Mouse (Mus musculus) heart, embryonic 15.5 days (tissue): ENCODE data around the gene Vsig2. TPM values are rescaled to one million over a fixed set of nuclear protein-coding genes. Genes with fewer than 3 reads are reported as not detected.

ENCODE experiments used
- ATAC-seq: fragments of 200-750 bp; cut with Nextera tagmentation; replicated peaks from 2 replicates; pipeline ENCODE4 v1.8.0; 2017; ENCODE audit warnings: low read depth, moderate TSS enrichment; ENCODE audit not compliant: insufficient number of reproducible peaks, insufficient read depth, low FRiP score
- H3K27ac ChIP-seq: fragments of 300-500 bp; sonication (generic); 2 replicates; pipeline ENCODE4 v1.5.1; 2015; ENCODE audit warnings: mild to moderate bottlenecking, inconsistent platforms
- H3K27me3 ChIP-seq: fragments of 300-500 bp; sonication (generic); 2 replicates; pipeline ENCODE4 v1.6.1; 2015; ENCODE audit warnings: inconsistent platforms
- H3K36me3 ChIP-seq: fragments of 300-500 bp; sonication (generic); 2 replicates; pipeline ENCODE4 v1.6.1; 2015; ENCODE audit warnings: mild to moderate bottlenecking, inconsistent platforms
- H3K4me1 ChIP-seq: fragments of 300-500 bp; sonication (generic); replicated peaks from 2 replicates; pipeline ENCODE4 v1.6.1; 2015; ENCODE audit warnings: inconsistent platforms
- H3K4me2 ChIP-seq: fragments of 300-500 bp; sonication (generic); 2 replicates; pipeline ENCODE4 v1.6.1; 2015; ENCODE audit warnings: inconsistent platforms, mild to moderate bottlenecking, moderate library complexity
- H3K4me3 ChIP-seq: fragments of 300-500 bp; sonication (generic); 2 replicates; pipeline ENCODE4 v1.5.1; 2015; ENCODE audit warnings: mild to moderate bottlenecking, inconsistent platforms
- H3K9ac ChIP-seq: fragments of 300-500 bp; sonication (generic); 2 replicates; pipeline ENCODE4 v1.6.1; 2015; ENCODE audit warnings: mild to moderate bottlenecking, inconsistent platforms
- H3K9me3 ChIP-seq: fragments of 300-500 bp; sonication (generic); replicated peaks from 2 replicates; pipeline ENCODE4 v1.6.1; 2016; ENCODE audit warnings: inconsistent platforms
- WGBS: fragments of 180-500 bp; shearing (Covaris S2); methylation state at CpG from one replicate; pipeline ENCODE4 v1.1.7; 2015; ENCODE audit warnings: mixed read lengths; 5-methylcytosine and 5-hydroxymethylcytosine counted together
- polyA plus RNA-seq: library from polyadenylated mRNA; unstranded; fragments of >200 nt; fragmentation: Nextera tagmentation; extraction: Ambion mirVana; gene quantifications from 2 replicates; pipeline ENCODE4 v1.2.1, GENCODE M21; 2015

Gene Vsig2
- polyA plus RNA-seq, 1 experiment from 2014 or later = 2.3 TPM

DNA sequence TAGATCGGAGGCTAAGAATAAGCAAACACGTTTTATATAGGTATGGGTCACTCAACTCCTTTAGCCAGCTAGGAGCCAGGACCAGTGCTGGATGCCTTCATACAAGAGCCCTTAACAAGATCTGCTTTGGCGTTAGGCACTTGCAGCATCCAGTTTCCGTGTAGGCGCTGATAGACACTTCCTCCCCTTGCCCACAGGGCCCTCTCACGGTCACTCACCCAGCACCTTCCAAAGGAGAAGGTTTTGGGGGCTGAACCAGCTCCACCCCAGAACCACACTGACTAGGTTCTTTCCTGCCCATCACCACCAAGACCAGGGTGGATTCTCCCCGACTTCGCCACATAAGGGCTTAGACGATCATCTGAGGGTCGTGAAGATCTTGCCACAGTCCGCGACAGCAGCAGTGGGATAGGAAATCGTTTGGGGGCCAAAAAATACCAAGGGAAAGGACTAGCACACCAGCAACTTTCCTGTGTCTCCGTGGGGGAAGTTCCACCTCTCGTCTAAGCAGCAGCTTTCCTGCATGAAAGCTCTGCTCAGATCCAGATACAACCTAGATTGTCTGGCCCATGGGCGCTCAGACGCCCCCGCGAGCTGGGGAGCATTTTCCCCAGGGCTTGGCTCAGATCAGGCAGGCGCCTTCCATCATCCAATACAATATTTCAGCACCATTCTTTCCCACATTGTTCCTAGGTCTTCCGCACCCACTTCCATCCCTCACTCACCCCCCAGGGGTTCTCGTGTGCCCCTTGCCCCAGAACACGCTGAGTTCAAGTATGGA, 12.9 kb downstream of the Vsig2 start:
- ATAC-seq = no peak
- peaks cover 39% of the 10 kb centered on the region for H3K27me3 ChIP-seq
- H3K9ac ChIP-seq = peak overlapping the region; percentile 45
- WGBS = 2% methylated on average over 23 of the region's 23 CpGs
- H3K36me3 ChIP-seq = no peaks in the 10 kb centered on the region
- H3K4me1 ChIP-seq = peaks cover 13% of the 10 kb centered on the region
- peak overlapping the region; percentile 49 for H3K4me3 ChIP-seq
- H3K9me3 ChIP-seq = no peaks in the 10 kb centered on the region
- H3K4me2 ChIP-seq = peak overlapping the region; percentile 92
- H3K27ac ChIP-seq = no peak overlapping the region

- 4% methylated on average over 31 of the region's 31 CpGs for WGBS
- H3K4me1 ChIP-seq = peaks cover 13% of the 10 kb centered on the region
- peaks cover 39% of the 10 kb centered on the region for H3K27me3 ChIP-seq
- H3K9ac ChIP-seq = peak within 1 kb of the TSS; percentile 45
- H3K4me2 ChIP-seq = peak within 1 kb of the TSS; percentile 92
- peak; percentile 91 for ATAC-seq
- no peaks in the 10 kb centered on the region for H3K9me3 ChIP-seq
- no peaks in the 10 kb centered on the region for H3K36me3 ChIP-seq
- H3K27ac ChIP-seq = no peak within 1 kb of the TSS
- H3K4me3 ChIP-seq = peak within 1 kb of the TSS; percentile 49
These were observed 13.7 kb downstream of the Vsig2 start, which contains the start of gene Nrgn for GRCm38 (mm10) chr9:37552536-37553293. Gene Nrgn, minus strand, starts transcription at chr9:37552904.

DNA sequence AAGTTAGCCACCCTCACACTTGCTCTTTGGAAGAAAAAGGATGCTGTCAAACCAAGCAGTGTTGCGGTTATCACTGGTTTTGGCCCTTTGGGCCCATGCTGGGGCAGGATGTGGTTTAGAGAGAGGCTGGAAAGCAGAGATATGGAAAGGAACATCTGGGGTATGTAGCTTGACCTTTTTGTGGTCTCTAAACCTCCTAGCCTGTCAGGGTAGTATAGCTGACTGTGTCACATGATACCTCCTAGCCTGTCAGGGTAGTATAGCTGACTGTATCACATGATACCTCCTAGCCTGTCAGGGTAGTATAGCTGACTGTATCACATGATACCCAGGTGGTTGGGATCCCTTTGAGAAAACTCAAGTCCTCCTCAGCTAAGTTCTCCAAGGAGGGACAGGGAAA, 15.2 kb downstream of the Vsig2 start:
- Histone ChIP-seq H3K4me1 (peaks cover 13% of the 10 kb centered on the region), H3K9ac (no peak overlapping the region), H3K36me3 (no peaks in the 10 kb centered on the region), H3K27ac (no peak overlapping the region), H3K9me3 (no peaks in the 10 kb centered on the region), H3K27me3 (peaks cover 39% of the 10 kb centered on the region), H3K4me2 (no peak overlapping the region), H3K4me3 (no peak overlapping the region)
- 78% methylated on average over 1 of the region's 1 CpGs for WGBS
- no peak for ATAC-seq

DNA sequence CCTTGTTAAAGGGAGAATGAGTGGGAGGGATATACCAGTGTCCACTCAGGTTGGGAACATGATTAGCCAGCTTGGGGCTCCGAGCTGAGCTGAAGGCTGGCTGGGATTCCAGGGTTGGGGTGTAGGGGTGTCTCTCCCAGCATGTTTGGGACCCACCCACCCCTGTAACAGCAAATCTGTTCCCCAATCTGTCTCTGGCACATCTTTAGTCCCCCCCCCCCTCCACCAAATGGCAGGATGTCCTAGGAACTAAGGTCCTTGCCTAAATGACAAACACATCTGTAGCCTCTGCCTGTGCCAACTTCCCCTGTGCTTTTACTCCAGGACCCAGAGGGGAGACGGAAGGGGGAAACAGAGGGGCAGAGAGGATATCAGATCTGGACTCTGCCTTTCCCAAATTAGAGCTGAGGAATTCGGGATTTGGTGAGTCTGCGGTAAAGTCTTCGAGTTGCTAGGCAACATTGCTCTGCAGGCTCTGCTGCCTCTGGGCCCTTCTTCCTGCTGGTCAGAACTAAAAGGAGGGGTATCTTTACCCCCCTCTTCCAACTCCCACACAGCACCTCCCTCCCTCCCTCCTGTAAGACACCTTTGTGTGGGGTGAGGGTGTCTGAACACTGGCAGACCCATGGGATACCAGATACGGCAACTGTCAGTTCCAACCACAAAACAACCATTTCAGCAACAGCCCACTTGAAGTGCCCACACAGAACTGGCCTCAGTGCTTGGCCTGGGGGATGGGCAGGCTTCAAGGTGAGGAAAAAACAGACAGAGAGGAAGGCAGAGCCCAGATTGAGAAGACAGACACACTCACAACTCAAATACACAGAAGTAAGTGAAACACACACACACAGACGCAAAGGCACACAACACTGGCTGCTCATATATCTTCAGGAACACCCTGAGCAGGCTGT, 16.0 kb downstream of the Vsig2 start, which contains the start of gene Siae:
TSS of gene Siae (plus strand) at position 861 of the 911 bp plus-strand sequence.
- ATAC-seq = no peak
- WGBS = 23% methylated on average over 7 of the region's 7 CpGs
- H3K9me3 ChIP-seq = no peaks in the 10 kb centered on the region
- peaks cover 13% of the 10 kb centered on the region for H3K4me1 ChIP-seq
- no peaks in the 10 kb centered on the region for H3K36me3 ChIP-seq
- H3K4me2 ChIP-seq = no peak within 1 kb of the TSS
- H3K4me3 ChIP-seq = no peak within 1 kb of the TSS
- no peak within 1 kb of the TSS for H3K27ac ChIP-seq
- H3K27me3 ChIP-seq = peaks cover 38% of the 10 kb centered on the region
- no peak within 1 kb of the TSS for H3K9ac ChIP-seq

DNA sequence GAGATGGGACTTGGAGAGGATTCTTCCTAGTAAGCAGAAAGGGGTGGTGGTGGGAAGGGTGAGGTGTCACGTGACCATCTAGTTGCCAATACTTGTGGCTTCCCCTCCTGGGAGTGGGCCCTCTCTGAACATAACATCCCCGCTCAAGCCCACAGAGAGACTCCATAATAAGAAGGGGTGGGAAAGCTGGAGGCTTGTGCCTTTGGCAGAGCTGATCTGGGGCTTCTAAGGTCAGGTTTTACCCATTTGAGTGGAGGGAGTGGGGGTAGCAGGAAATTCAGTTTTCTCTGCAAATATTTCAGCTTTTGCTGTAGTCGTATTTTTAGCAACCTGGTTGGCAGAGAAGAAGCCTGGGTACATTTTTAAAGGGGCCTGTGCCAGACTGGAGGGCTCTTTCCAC, 17.3 kb downstream of the Vsig2 start:
- Histone ChIP-seq H3K4me3 (no peak overlapping the region), H3K9me3 (no peaks in the 10 kb centered on the region), H3K36me3 (no peaks in the 10 kb centered on the region), H3K27ac (no peak overlapping the region), H3K9ac (no peak overlapping the region), H3K27me3 (peaks cover 29% of the 10 kb centered on the region), H3K4me1 (peaks cover 13% of the 10 kb centered on the region), H3K4me2 (no peak overlapping the region)
- no peak for ATAC-seq
- WGBS = 60% methylated on average over 3 of the region's 3 CpGs

DNA sequence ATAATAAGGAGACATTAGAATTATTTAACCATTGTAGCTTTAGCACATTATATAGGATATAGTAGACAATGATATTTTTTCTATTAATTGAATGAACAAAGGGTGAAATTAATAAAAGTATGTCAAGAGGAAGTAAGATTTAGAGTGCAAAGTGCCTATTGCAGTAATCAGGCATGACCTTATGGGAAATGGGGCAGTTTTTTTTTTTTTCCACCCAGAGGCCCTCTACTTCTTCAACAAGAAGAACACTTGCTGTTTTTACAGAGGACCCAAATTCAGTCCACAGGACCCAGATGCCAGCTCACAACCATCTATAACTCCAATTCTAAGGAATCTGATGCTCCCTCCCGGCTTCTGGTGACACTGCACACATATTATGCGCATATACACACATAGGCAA, 21.6 kb downstream of the Vsig2 start:
- no peak for ATAC-seq
- H3K9me3 ChIP-seq = no peaks in the 10 kb centered on the region
- no peaks in the 10 kb centered on the region for H3K27me3 ChIP-seq
- H3K4me1 ChIP-seq = no peaks in the 10 kb centered on the region
- H3K4me2 ChIP-seq = no peak overlapping the region
- no peak overlapping the region for H3K9ac ChIP-seq
- no peaks in the 10 kb centered on the region for H3K36me3 ChIP-seq
- no peak overlapping the region for H3K4me3 ChIP-seq
- no peak overlapping the region for H3K27ac ChIP-seq
- 80% methylated on average over 2 of the region's 2 CpGs for WGBS

GRCm38 (mm10) chr9:37563805-37564204, 24.8 kb downstream of the Vsig2 start:
- H3K4me1 ChIP-seq = peaks cover 14% of the 10 kb centered on the region
- no peak for ATAC-seq
- WGBS = 47% methylated on average over 1 of the region's 1 CpGs
- no peaks in the 10 kb centered on the region for H3K27me3 ChIP-seq
- no peaks in the 10 kb centered on the region for H3K9me3 ChIP-seq
- no peak overlapping the region for H3K9ac ChIP-seq
- no peaks in the 10 kb centered on the region for H3K36me3 ChIP-seq
- no peak overlapping the region for H3K4me2 ChIP-seq
- no peak overlapping the region for H3K27ac ChIP-seq
- no peak overlapping the region for H3K4me3 ChIP-seq

DNA sequence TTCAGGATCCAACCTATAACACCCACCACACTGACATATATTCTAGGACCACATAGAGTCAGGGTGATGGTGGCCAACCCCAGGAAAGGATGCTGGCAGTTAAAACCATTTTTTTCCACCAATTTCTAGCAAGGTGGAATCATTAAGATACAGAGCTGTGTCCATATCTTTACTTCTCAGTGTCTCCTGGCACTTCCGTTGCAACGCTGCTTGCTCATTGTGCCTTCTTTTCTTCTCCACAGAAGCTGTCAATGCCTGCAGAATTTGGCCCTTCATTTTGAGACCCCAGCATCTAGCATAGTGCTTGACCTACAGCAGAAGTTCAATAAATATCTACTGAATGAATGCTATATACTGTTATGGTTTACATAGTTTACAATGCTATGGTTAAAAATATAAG, 28.0 kb downstream of the Vsig2 start:
- H3K4me1 ChIP-seq = peaks cover 14% of the 10 kb centered on the region
- WGBS = 82% methylated on average over 2 of the region's 2 CpGs
- H3K4me3 ChIP-seq = no peak overlapping the region
- no peaks in the 10 kb centered on the region for H3K27me3 ChIP-seq
- no peaks in the 10 kb centered on the region for H3K9me3 ChIP-seq
- H3K9ac ChIP-seq = no peak overlapping the region
- no peak overlapping the region for H3K27ac ChIP-seq
- H3K4me2 ChIP-seq = no peak overlapping the region
- H3K36me3 ChIP-seq = no peaks in the 10 kb centered on the region
- ATAC-seq = no peak

DNA sequence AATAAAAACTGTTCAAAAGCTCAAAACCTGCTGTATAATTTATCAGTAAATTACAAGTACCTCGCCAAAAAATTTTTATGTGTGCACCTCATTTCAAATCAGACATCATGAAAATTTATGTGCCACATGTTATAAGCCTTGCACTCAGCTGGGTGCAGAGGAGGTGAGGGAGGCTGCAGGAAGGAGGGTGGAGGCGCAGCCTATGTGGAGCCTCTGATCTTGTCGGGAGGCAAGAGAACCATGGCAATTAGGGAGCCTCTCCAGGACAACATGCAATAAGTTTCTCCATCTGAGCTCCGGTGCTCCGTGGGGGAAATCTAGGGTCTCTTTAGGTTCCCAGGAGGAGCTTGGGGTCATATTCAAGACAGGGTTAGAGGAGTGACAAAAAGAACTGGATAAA, 28.4 kb downstream of the Vsig2 start:
- no peak for ATAC-seq
- Histone ChIP-seq H3K4me1 (peaks cover 16% of the 10 kb centered on the region), H3K27me3 (no peaks in the 10 kb centered on the region), H3K27ac (no peak overlapping the region), H3K9me3 (no peaks in the 10 kb centered on the region), H3K9ac (no peak overlapping the region), H3K4me3 (no peak overlapping the region), H3K4me2 (peak overlapping the region; percentile 52; the same call in 1 of the 2 replicates), H3K36me3 (no peaks in the 10 kb centered on the region)
- WGBS = 42% methylated on average over 5 of the region's 5 CpGs

DNA sequence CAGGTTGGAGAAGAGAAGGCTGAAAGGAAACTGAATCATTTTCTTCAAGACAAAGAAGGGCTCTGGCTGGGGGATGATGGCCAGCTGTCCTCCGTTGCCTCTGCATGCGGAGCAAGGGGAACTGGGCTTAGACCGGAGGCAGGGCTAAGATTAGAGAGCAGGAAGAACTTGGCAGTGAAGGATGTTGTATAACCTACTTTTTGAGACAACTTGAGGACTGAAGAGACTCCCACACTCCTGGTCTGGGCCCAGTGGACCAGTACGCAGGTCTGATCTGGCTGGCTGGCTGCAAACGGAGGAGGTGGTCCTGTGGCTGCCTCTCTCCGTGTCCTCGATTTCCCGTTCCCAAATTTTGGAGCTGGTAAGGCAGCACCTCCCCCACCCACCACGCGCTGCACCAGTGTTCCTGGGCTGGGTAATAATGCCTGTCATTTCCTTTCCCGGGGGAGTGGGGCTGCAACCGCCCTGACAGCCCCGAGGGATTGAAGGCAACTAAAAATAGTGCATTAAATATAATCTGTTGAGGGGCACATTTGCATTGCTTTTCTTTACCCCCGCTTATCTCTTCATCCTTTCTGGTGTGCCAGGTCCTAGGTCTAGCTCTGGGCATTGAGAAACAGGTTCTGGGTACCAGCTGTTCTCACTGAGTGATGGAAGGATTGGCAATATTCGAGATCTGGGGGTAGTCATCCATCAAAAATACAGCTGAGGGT, 29.0 kb downstream of the Vsig2 start:
- WGBS = 23% methylated on average over 15 of the region's 15 CpGs
- Histone ChIP-seq H3K36me3 (no peaks in the 10 kb centered on the region), H3K4me1 (peaks cover 19% of the 10 kb centered on the region), H3K4me3 (peak overlapping the region; percentile 24), H3K27ac (0 out of 2 replicates have a peak overlapping the region, but pooled peaks have one; percentile 20), H3K9me3 (no peaks in the 10 kb centered on the region), H3K4me2 (peak overlapping the region; percentile 52), H3K27me3 (no peaks in the 10 kb centered on the region), H3K9ac (no peak overlapping the region)
- no peak for ATAC-seq
